Mouse (Mus musculus): Measurements from ENCODE around the gene Slc16a3.

The Slc16a3 gene

DNA sequence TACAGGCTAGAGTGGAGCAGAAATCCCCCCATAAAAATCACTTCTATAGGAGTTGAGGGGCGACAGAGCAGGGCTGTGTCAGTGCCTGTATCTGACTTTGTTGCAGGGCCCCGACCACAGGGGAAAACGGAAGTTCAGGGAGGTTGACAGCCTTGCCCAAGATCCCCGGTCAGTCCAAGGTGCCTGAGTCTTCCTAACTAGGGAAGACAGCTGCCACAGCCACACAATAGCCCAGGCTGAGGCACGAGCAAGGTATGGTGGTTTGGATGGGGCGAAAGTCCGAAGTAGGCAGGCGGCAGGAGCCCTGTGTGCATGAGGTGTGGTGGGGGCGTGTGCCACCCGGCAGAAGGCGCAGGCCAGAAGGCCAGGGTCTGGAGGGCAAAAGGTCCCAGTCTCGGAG, at the start of gene Slc16a3:
Gene Slc16a3 (plus strand): TSS at position 153 of the 400 bp plus-strand sequence.
- DNase-seq: peak in 1 of 2 experiments; percentile 50

DNA sequence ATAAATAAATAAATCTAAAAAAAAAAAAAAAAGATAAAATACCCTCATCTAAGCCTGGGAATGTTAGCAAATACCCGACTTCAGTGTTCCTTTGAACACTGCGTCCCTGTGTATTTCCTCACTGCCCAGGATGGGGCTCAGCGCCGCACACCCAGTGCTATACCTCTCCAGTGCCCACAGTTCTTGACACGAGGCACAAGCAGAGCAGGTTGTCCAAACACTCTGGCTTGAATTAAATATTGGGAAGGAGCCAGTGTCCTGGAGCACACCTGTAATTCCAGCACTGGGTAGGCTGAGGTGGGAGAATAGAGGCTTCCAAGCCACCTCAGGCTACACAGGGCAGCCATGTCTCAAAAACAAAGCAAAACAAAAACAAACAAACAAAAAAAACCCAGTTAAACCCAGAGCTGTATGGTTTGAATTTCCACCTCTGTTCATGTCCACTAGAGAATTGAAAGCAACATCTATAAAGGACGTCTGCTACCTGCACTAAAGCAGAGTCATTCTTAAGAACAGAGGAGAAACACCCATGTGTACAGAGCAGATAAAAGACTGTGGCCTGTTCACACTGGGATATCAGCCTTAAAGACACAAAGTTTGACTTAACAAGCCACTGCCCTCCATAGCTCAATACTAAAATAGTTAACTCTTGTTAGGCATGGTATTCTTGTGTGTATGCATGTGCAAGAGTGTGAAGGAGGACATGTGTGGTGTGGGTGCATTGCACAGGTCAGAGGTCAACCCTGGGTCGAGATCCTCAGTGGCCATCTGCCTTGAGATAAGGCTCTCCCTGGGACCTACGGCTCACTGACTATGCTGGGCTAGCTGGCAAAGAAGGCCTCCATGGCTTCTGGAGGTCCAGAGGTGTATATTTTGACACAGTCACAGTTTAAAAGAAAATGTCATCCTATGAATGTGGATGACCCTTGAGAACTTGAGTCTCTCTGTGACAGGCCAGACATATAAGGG, 47.7 kb upstream of the Slc16a3 start:
- DNase-seq: no peak

DNA sequence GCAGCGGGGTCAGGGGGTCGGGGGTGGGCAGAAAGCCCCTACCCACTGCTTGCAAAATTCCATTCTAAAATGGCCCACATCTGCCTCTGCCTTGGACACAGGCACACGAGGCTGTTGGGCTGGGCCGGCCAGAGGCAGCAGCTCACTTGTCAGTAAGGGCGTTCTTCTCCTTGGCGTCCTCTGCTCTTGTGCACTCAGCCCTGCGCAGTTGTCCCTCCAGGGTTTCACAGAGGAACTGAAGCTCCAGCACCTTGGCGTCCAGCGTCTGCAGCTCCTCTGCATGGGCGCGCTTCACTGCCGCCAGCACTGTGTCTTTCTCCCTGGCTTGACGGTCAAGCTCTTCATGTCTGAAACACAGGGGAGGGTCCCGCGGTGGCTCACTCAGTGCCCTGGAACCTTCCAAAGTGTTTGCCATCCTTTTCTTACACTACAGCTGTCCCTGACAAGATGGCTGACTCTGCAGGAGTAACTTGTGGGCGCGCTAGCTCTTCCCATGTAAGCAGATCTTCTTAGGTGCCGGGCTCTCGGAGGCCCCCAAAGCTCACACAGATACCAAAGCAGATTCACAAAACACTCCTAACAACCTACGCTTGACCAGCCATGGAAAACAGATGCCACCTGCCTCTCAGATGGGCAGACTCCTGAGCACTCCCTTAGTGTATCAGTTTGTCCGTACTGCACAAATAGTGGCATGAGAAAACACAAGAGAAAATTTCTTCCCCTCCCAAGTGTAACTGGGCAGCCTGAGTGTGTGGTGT, 46.4 kb upstream of the Slc16a3 start:
- DNase-seq: peak; percentile 20 to 53

DNA sequence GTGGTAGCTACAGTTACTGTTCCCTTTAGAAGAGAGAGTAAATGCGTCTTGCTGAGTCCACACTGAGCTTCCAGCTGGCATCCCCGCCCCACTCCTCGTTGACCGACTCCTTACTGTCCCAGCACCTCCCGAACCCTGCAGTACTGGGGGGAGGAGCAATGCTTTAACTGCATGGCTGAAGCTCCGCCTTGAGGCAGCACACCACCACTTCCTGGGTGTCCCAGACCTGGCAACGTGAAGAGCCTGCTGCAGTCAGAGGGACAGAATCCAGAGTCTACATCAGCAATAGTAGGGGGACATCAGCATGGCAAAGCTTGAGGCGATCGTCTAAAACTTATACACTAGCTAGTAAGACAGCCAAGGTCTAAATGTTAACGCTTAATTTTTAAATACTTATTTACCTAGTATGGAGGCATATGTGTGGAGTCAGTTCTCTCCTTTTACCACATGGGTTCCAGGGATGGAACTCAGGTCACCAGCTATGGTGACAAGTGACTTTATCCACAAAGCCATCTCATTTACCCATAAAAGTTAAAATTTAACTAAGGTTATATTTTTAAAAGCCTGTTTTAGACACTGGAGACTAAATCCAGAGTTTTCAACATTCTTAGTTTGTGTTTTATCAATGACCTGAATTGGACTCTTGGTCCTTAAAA, 45.7 kb upstream of the Slc16a3 start:
- DNase-seq: peak; percentile 28 to 73

DNA sequence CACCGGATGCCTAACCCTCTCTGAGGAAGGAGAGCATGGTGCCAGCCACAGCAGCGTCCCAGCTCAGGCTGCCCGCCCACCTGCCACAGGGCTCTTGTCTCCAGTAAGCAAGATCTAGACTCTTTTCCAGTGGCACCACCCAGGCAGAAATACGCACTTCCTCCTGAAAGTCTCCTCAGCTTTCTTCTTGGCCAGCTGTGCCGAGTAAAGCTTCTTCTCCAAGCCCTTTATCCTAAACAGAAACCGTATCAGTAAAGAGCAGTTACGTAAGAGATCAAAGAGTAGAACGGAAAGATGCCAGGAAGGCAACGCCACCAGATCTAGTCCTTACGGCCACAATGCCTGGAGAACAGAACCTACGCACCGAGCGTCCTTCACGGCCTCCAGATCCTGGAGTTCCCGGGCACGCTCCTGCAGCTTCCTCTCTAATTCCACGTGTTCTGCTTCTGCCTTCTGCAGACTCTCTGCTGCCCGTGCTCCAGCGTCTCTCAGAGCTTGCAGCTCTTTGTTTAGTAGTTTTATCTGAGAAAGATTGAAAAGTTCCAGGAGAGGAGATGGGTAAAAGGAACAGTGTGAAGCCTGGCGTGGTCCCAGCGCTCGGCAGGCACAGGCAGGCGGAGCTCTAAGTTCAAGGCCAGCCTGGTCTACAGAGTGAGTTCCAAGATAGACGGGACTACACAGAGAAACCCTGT, 45.0 kb upstream of the Slc16a3 start:
- DNase-seq: no peak

DNA sequence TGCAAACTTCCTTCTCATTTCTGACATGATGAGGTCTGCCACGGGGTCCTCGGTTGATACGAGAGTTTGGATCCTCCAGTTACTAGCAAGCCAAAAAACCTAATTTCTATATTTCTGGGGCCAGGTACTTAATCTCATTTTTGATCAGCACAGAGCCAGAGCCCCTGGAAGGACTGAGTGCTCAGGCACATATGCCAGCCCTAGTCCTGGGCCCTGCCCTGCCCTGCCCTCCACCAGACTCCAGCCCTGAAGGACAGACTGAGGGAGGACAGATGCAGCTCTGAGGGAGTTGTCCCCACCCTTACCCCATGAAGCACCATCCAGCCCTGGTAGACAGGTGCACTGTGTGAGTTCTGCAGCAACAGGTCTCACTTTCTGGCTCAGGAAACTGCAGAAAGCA, 43.7 kb upstream of the Slc16a3 start:
- no peak for DNase-seq

DNA sequence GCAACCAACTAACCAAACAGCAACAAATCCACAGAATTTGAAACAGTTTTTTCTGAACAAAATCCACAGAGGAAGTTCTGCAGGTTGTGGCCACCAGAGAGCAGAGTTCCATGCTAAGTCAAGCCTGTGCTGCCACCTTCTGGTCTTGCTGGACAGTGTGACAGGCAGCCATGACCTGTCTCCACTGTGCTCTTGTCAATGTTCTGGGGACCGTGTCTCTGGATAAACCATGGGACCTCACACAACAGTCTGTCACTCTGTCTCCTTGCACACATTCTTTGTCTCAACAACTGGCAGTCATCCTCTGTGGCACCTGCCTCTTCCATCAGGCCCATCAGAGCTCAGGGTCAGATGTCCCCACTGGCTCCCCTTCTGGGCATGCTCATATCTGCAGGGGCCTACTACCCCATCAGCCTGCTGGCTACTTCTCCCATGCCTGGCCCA, 42.8 kb upstream of the Slc16a3 start:
- DNase-seq: peak; percentile 81 to 87

DNA sequence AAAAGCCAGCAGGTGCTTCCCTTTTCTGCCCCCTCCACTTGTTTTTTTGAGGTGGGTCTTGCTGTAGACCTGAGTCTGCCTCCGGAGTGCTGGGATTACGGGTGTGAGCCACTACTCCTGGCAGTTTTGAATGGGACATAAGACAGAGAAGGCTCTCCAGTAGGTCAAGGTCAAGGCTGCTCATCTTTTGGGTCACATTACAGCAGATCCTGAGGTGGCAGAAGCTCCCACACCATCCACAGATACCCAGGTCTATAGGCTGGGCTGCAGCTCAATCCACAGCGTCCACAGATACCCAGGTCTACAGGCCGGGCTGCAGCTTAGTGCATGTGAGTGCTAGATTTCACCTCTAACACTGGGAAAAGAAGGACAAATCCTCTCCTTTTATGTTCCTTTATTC, 34.5 kb upstream of the Slc16a3 start:
- no peak for DNase-seq

DNA sequence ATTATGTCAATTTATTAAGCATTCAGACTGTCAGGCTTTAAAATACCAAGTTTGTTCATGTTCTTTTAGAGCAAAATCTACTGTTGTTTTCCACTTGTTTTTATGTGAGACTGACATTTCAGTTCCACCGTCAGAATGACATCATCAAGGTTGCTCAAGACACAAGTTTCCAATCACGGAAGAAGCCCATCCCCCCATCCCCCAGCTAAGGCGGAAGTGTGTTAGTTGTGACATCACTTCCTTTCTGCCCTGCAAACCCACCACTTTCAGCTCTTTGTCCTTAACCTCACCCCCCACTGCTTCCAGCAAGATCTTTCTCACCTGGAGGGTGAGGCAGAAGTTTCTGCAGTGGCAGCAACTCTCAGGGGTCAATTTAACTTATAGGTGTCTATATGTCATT, 31.8 kb upstream of the Slc16a3 start:
- no peak for DNase-seq

DNA sequence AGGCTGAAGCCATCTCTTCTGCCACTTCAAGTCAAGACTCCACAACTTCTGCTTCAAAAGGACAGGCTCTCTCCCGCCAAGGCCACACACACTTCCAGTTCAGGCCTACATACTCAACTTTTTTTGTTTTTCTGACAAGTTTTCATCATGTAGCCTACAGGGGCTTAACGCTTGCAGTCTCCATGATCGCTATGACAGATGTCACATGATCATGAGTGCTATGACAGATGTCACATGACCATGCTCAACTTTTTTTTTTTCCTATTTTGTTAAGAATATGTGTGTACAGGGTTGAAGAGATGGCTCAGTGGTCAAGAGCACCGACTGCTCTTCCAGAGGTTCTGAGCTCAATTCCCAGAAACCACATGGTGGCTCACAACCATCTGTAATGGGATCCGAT, 30.5 kb upstream of the Slc16a3 start:
- no peak for DNase-seq

DNA sequence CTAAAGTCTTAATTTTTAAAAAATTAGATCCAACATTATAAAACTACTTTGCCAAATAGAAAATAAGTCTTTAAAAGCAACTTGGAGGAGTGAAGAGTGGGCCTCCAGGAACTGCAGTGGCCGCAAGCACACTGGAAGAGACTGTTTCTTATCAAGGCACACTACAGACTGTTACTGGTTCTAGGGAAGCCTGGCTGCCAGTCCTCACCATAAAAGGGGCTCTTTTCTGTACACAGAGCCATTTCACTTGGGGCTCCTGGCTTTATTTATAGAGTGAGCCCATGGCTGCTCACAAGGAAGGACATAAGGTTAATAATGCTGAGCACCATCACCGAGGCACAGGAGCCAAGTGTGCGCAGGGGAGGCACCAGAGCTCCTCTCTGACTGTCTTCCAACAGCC, 25.8 kb upstream of the Slc16a3 start:
- DNase-seq: no peak

DNA sequence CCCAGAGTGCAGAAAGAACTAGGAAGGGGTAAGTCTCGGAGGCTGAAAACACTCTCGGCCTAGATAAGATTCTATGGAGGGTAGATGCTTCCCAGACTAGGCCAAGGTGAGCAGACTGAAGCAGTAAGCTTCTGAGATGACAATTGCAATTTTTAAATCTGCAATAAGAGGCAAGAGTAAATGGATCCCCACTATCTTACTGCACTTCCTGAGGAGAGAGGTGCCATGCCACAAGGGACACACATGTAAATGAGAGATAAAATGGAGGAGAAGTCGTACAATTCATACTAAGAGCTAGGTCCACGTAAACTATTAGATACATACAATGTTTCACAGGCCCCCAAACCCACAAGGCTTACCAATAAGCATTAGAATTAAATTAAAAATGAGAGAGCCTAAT, 19.8 kb upstream of the Slc16a3 start:
- no peak for DNase-seq

DNA sequence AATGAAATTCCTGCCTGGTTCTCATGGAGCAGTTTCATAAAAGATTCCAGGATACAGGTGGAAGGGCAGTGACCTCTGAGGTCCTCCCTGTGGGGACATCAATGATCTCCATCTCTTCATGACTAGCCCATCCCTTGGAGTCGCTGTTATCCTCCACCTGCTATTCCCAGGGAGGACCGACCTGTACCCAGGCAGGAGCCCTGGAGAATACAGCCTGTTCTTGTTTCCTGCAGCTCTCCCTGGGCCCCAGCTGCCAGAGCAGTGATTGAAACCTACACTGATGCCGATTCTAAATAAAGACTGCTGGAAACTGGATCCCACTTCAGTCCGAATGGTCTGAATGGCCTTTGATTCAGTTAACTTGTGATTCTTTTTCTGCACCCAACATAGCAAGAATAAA, 16.8 kb upstream of the Slc16a3 start:
- no peak for DNase-seq

DNA sequence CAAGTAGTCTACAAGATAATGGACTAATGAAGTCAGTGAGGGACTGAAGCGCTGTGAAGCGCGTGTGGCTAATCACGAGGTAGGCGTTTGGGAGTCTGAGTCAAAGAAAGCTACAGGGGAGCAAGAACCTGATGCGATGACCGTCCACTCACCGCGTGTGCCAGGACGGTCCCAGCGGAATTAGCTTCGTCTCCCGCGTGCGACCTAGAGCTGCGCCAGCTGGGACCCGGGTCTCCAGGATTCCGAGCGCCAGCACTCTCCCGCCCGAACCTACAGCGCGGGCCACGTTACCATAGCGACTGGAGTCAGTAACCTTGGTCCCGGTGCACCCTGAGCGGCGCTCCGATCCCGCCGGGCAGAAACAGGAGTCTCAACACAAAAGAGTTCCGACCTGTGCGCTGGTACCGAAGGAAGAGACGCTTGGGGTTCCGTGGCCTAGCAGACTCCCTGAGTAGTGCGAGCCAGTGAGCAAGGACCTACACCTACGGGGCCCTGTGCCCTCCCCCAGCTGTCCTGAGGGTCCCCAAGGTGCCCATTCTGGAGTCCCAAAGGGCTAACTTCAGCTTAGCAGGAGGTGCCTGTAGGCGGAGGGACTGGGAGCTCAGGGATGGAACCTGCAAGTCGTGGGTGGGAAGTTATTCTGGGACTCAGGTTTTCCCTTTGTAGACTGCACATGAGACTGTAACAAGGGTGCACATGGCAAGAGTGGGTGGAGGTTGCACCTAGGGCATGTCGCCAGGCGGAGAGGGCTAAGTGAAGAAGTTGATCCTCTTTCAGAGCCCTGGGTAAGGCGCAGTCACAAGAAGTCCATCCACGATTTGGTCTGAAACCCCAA, 15.5 kb upstream of the Slc16a3 start, which contains the start of gene Ccdc57:
Gene Ccdc57 (minus strand): TSS at position 309 of the 835 bp plus-strand sequence.
- DNase-seq: peak; percentile 91 to 93

DNA sequence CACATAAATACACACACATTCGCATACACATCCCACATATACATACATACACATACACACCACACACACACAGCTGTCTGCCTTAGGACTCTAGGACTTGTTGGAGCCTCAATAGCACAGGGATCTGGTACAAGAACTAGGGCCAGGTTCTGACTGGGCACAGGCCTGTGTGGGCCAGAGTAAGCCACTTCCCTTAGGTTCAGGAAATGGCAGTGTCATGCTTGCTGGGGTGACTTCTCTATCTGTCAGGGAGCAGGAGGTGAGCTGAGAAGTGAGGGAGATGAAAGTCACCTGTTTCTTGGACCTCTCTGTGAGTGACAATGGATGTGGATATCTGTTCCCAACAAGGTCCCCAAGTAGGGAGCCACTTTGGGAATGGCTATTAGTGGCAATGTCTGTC, 10.3 kb upstream of the Slc16a3 start:
- no peak for DNase-seq

DNA sequence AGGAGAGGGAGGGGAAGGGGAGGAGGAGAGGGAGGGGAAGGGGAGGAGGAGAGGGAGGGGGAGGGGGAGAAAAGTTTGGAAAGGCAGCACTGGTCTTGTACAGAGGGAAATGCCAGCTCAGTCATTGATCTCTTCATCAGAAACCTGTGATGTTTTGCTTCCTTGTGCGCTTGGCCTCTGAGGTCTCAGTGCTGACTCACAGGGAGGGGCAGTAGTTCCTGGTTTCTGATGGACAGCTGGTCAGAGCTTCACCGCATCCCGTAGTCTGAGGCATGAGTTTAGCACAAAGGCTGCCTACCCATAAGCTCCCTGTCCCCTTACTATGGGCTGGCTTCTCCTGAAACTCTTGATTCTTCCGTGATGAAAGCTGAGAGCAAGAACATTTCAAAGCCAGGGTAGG, 9.5 kb upstream of the Slc16a3 start:
- no peak for DNase-seq

DNA sequence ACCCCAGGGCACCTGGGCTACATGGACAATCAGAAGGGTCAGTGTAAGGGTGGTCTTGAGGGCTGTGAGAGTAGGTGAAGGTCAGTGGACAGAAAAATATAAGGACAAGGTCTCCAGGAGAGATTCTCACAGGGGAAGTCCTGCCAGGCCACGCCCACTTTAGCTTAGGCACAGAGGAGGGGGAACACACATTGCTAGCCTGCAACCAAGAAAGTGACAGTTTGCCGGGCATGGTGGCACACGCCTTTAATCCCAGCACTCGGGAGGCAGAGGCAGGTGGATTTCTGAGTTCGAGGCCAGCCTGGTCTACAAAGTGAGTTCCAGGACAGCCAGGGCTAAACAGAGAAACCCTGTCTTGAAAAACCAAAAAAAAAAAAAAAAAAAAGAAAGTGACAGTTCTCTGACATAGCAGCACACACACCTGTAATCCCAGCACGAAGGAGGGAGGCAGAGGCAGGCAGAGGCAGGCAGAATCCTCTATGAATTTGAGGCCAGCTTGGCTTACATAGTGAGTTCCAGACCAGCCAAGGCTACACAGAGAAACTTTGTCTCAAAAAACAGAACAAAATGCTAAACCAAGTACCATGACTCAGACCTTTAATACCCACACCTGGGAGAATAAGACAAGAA, 8.5 kb upstream of the Slc16a3 start:
- DNase-seq: no peak

DNA sequence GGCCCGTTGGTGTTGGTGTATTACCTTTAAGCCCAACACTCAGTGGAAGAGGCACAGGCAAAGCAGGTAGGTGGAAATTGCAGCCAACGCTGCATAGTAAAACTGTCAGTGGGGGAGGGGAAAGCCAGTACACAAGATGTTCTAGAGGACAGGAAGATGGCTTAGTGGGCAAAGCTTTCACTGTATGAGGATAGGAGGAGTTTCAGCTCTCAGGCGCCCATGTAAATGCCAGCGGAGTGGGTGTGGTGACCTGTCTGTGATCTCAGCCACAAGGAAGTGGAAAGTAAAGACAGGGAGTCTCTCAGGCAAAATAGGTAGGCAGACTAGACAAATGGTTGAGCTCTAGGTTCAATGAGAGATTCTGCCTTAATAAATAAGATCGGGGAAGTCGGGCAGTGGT, 7.3 kb upstream of the Slc16a3 start:
- no peak for DNase-seq

DNA sequence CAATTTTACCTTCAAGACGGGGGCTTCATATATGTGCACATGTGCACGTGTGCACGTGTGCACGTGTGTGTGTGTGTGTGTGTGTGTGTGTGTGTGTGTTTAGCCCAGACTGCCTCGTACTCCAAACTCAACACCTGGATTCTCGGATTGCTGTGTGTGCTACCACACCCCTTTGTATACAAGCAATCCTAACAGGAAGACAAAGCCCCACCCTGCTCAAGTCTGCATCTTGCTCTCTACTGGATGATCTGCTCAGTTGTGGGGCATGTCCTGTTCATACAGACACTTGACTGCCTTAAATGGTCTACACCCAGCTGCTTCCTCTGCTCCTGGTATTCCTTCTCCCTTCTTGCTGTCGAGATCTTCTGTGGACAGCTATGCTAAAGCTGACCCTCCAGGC, 3.0 kb upstream of the Slc16a3 start:
- no peak for DNase-seq

DNA sequence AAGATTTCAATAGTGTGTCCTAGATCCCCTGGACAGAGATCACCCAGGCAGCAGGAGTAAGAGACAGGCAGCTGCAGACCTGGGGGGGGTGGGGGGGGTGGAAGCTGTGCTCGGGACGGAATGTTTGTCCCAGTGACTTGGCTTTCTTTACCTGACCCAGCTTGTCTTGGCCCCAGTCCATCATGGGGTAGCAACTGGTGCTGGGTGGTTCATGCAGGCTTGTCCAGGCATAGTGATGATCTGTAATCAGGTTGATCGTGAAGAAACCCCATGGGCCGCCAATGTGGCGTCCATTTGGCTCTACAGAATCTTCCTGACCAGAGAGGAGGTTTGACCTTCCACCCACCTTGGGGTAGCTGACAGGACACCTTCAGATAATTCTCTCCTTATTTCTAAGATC, 2.4 kb upstream of the Slc16a3 start:
- DNase-seq: peak in 1 of 2 experiments; percentile 46

Data from kidney, postnatal 25 days (tissue).